Comparison of ENCODE assay signal across 20 mouse cellular contexts in the genomic region with DNA sequence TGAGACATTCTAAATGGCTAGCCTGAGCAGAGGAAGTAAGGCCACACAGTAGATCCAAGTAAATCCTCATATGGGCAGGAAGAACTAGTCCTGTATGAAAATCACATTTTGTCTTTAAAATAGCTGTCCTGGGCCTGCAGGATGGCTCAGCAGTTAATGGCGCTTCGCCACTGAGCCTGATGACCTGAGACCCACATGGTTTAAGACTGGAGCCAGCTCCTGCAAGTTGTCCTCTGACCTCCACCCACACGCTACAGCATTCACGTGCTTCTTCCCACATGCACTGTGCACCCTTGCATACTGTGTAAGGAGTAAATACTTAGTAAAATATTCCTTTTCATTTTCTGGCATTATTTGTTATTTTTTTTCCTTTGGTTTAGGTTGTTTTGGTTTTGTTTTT.
A peak's percentile ranks its signal among the peaks of the same experiment; 100 is the strongest.
DNase-seq lines count a peak whose midpoint lies in the region; ATAC-seq lines count a peak whose summit lies in the region.
"Had no signal": no experiment of that assay in that cellular context is flagged by ENCODE, and none has a peak within 500 bp of the region (broad histone marks: within the 10 kb centered on the region; RNA-seq: fewer than 3 reads in every experiment).

No protein-coding gene starts in this region.

- WGBS in kidney, embryonic 15.5 days = 86% methylated on average over 4 of the region's 4 CpGs
- 88% methylated on average over 4 of the region's 4 CpGs for WGBS in kidney, embryonic 16.5 days
- 97% methylated on average over 4 of the region's 4 CpGs for WGBS in hindbrain, embryonic 11.5 days

- ATAC-seq in kidney, embryonic 15.5 days (replicated peaks; ENCODE audit: low FRiP score) = no peak
- no peak for ATAC-seq in kidney, embryonic 16.5 days (ENCODE audit: low FRiP score, low TSS enrichment)
- ATAC-seq in hindbrain, embryonic 11.5 days (ENCODE audit: low FRiP score) = no peak
- ATAC-seq: activated CD4-positive, CD25-positive, alpha-beta regulatory T cell, adult 4 months; forebrain, embryonic 13.5 days; forebrain, embryonic 16.5 days had no signal

- H3K9me3 ChIP-seq in kidney, embryonic 15.5 days (replicated peaks) = no peaks in the 10 kb centered on the region
- no peaks in the 10 kb centered on the region for H3K9me3 ChIP-seq in kidney, embryonic 16.5 days (ENCODE audit: low read length)
- H3K9me3 ChIP-seq in hindbrain, embryonic 11.5 days (ENCODE audit: control insufficient read depth, low read length) = no peaks in the 10 kb centered on the region
- H3K9me3 ChIP-seq: forebrain, embryonic 10.5 days; forebrain, embryonic 13.5 days; heart, embryonic 10.5 days; heart, embryonic 13.5 days; hindbrain, embryonic 13.5 days had no signal

- no peaks in the 10 kb centered on the region for H3K27me3 ChIP-seq in kidney, embryonic 15.5 days
- no peaks in the 10 kb centered on the region for H3K27me3 ChIP-seq in kidney, embryonic 16.5 days (ENCODE audit: insufficient read depth, low read length)
- H3K27me3 ChIP-seq in hindbrain, embryonic 11.5 days (ENCODE audit: control insufficient read depth, insufficient read depth, low read length) = no peaks in the 10 kb centered on the region
- H3K27me3 ChIP-seq: forebrain, embryonic 13.5 days; heart, embryonic 13.5 days; hindbrain, embryonic 13.5 days had no signal

- H3K4me2 ChIP-seq in kidney, embryonic 15.5 days = no peak overlapping the region
- H3K4me2 ChIP-seq in kidney, embryonic 16.5 days (replicated peaks; ENCODE audit: low read depth, low read length) = no peak overlapping the region
- no peak overlapping the region for H3K4me2 ChIP-seq in hindbrain, embryonic 11.5 days (replicated peaks; ENCODE audit: low read depth, low read length)
- H3K4me2 ChIP-seq: forebrain, embryonic 13.5 days; heart, embryonic 13.5 days; hindbrain, embryonic 13.5 days had no signal

- no peak overlapping the region for H3K4me3 ChIP-seq in kidney, embryonic 15.5 days (replicated peaks)
- no peak overlapping the region for H3K4me3 ChIP-seq in kidney, embryonic 16.5 days (ENCODE audit: low read length)
- no peak overlapping the region for H3K4me3 ChIP-seq in hindbrain, embryonic 11.5 days (ENCODE audit: low read depth, low read length)
- H3K4me3 ChIP-seq: forebrain, embryonic 10.5 days; forebrain, embryonic 13.5 days; heart, adult 2 months; heart, embryonic 10.5 days; heart, embryonic 13.5 days; hindbrain, embryonic 13.5 days had no signal

- no peak overlapping the region for H3K9ac ChIP-seq in kidney, embryonic 15.5 days
- H3K9ac ChIP-seq in kidney, embryonic 16.5 days (replicated peaks; ENCODE audit: low read length) = no peak overlapping the region
- H3K9ac ChIP-seq in hindbrain, embryonic 11.5 days (ENCODE audit: low read depth, low read length) = no peak overlapping the region
- H3K9ac ChIP-seq: forebrain, embryonic 13.5 days; heart, embryonic 13.5 days; hindbrain, embryonic 13.5 days had no signal

- no peak overlapping the region for H3K27ac ChIP-seq in kidney, embryonic 15.5 days
- no peak overlapping the region for H3K27ac ChIP-seq in kidney, embryonic 16.5 days (ENCODE audit: low read length)
- no peak overlapping the region for H3K27ac ChIP-seq in hindbrain, embryonic 11.5 days (ENCODE audit: low read depth, low read length)
- H3K27ac ChIP-seq: forebrain, embryonic 10.5 days; forebrain, embryonic 13.5 days; heart, adult 2 months; heart, embryonic 10.5 days; heart, embryonic 13.5 days; hindbrain, embryonic 13.5 days had no signal

- peaks cover 76% of the 10 kb centered on the region for H3K36me3 ChIP-seq in kidney, embryonic 15.5 days
- H3K36me3 ChIP-seq in kidney, embryonic 16.5 days (ENCODE audit: insufficient read depth, low read length) = peaks cover 43% of the 10 kb centered on the region
- peaks cover 19% of the 10 kb centered on the region for H3K36me3 ChIP-seq in hindbrain, embryonic 11.5 days (ENCODE audit: control insufficient read depth, insufficient read depth, low read length)

- H3K4me1 ChIP-seq in kidney, embryonic 15.5 days = no peaks in the 10 kb centered on the region
- no peaks in the 10 kb centered on the region for H3K4me1 ChIP-seq in kidney, embryonic 16.5 days (ENCODE audit: insufficient read depth, low read length)
- no peaks in the 10 kb centered on the region for H3K4me1 ChIP-seq in hindbrain, embryonic 11.5 days (replicated peaks; ENCODE audit: control insufficient read depth, insufficient read depth, low read length)
- H3K4me1 ChIP-seq: forebrain, embryonic 10.5 days; forebrain, embryonic 13.5 days; heart, embryonic 10.5 days; hindbrain, embryonic 13.5 days had no signal

- peak; percentile 68 for DNase-seq in kidney, adult 11 months
- DNase-seq in kidney, adult 8-10 months = peak; percentile 60 to 68
- peak; percentile 61 to 84 for DNase-seq in kidney, postnatal 25 days
- no peak for DNase-seq in hindbrain, embryonic 11.5 days (ENCODE audit: low spot score)
- DNase-seq in lung, postnatal 4 days = no peak
- DNase-seq: adrenal gland, postnatal 10 days; cerebellum, adult 18-20 months; cerebellum, adult 9-10 months; gastrocnemius, postnatal 10 days; gastrocnemius, postnatal 36 days; heart, adult 2 months had no signal

Comparison
In these comparisons a context has a peak if more than half of its experiments do, and no peak if none do; other contexts are left out.
1. DNase-seq: peak in kidney, adult 11 months (single experiment), kidney, adult 8-10 months (2 of 2) and kidney, postnatal 25 days (2 of 2); none in hindbrain, embryonic 11.5 days (single experiment) and lung, postnatal 4 days (0 of 2).